Mouse (Mus musculus): ENCODE data around the gene Gm20388.

DNA sequence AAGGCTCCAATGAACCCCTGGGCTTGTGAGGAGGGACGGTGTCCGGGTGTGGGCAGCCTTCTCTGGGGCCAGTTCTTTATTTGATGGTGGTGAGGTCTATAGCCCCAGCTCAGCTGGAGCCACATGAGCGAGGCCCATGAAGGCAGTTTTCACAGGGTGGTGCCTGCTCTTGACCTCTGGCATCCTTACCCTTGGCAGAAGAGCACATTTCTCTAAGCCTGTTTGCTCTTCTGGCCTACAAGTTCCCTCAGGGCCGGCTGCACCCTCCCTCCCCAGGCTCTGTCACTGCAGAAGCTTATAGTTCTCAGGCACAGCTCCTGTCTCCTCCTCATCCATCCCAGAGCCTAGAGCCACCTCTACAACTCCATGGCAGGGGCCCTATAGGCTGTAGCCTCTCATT, 503.6 kb downstream of the Gm20388 start:
- TF ChIP-seq HCFC1 (IDR thresholded peaks at IDR 0.05; ENCODE audit: borderline replicate concordance, insufficient read depth, low read length) (no peak), CHD2 (IDR thresholded peaks at IDR 0.05; ENCODE audit: low read depth, low read length) (no peak), MAFK (IDR thresholded peaks at IDR 0.05; ENCODE audit: insufficient read depth, low read depth, low read length) (no peak)
